Mouse (Mus musculus) forebrain, embryonic 12.5 days (tissue): ENCODE measurements around the gene Snca. TPM values are rescaled to one million over a fixed set of nuclear protein-coding genes. Genes with fewer than 3 reads are reported as not detected.
"Not testable (repeated sequence)": the region's sequence is repeated elsewhere in the genome, so short reads cannot be mapped to it uniquely, and the experiment has no call there.

Source experiments
- ATAC-seq: fragments of 200-750 bp; cut with Nextera tagmentation; 2 replicates; pipeline ENCODE4 v1.8.0; 2017; ENCODE audit warnings: moderate TSS enrichment; ENCODE audit not compliant: low FRiP score
- H3K27ac ChIP-seq: fragments of 300-500 bp; sonication (generic); 2 replicates; pipeline ENCODE4 v1.5.1; 2016; ENCODE audit warnings: mild to moderate bottlenecking
- H3K27me3 ChIP-seq: fragments of 300-500 bp; sonication (generic); 2 replicates; pipeline ENCODE4 v1.6.1; 2016; ENCODE audit warnings: mild to moderate bottlenecking
- H3K36me3 ChIP-seq: fragments of 300-500 bp; sonication (generic); replicated peaks from 2 replicates; pipeline ENCODE4 v1.6.1; 2016; ENCODE audit warnings: mild to moderate bottlenecking
- H3K4me1 ChIP-seq: fragments of 300-500 bp; sonication (generic); 2 replicates; pipeline ENCODE4 v1.6.1; 2016
- H3K4me2 ChIP-seq: fragments of 300-500 bp; sonication (generic); 2 replicates; pipeline ENCODE4 v1.6.1; 2016; ENCODE audit warnings: mild to moderate bottlenecking, moderate library complexity
- H3K4me3 ChIP-seq: fragments of 300-500 bp; sonication (generic); replicated peaks from 2 replicates; pipeline ENCODE4 v1.5.1; 2016; ENCODE audit warnings: mild to moderate bottlenecking
- H3K9ac ChIP-seq: fragments of 300-500 bp; sonication (generic); 2 replicates; pipeline ENCODE4 v1.6.1; 2016; ENCODE audit warnings: mild to moderate bottlenecking
- H3K9me3 ChIP-seq: fragments of 300-500 bp; sonication (generic); 2 replicates; pipeline ENCODE4 v1.6.1; 2016
- WGBS: fragments of 180-500 bp; shearing (Covaris S2); methylation state at CpG from one replicate; pipeline ENCODE4 v1.1.7; 2016; 5-methylcytosine and 5-hydroxymethylcytosine counted together
- polyA plus RNA-seq: library from polyadenylated mRNA; unstranded; fragments of >200 nt; fragmentation: Nextera tagmentation; extraction: Ambion mirVana; gene quantifications from 2 replicates; pipeline ENCODE4 v1.2.1, GENCODE M21; 2016

The Snca gene
- polyA plus RNA-seq, 1 experiment from 2014 or later = 33.2 TPM

GRCm38 (mm10) chr6:60687048-60687447, 142.6 kb downstream of the Snca start:
- not testable (repeated sequence) for H3K27me3 ChIP-seq, H3K36me3 ChIP-seq, H3K9ac ChIP-seq, ATAC-seq, H3K27ac ChIP-seq, H3K4me3 ChIP-seq, H3K9me3 ChIP-seq, H3K4me2 ChIP-seq, H3K4me1 ChIP-seq
- WGBS = 92% methylated on average over 4 of the region's 4 CpGs

- Histone ChIP-seq H3K27me3 (no peaks in the 10 kb centered on the region), H3K27ac (no peak overlapping the region), H3K9ac (no peak overlapping the region), H3K36me3 (no peaks in the 10 kb centered on the region), H3K4me2 (no peak overlapping the region), H3K4me3 (no peak overlapping the region), H3K4me1 (no peaks in the 10 kb centered on the region), H3K9me3 (no peaks in the 10 kb centered on the region)
- 0 out of 2 replicates have a peak, but pooled peaks have one; percentile 23 for ATAC-seq
- 54% methylated on average over 4 of the region's 4 CpGs for WGBS
These were observed 147.4 kb downstream of the Snca start for GRCm38 (mm10) chr6:60682233-60682632.

Other genes with a start within 250 kb of the Snca start
- gene Mmrn1, start 95.1 kb upstream of the Snca start, polyA plus RNA-seq = 4.7 and 5.4 TPM in 2 replicates